Mouse (Mus musculus): ENCODE results near the gene Capn10. TPM values are rescaled to one million over a fixed set of nuclear protein-coding genes. Genes with fewer than 3 reads are reported as not detected.

Capn10 gene
- polyA plus RNA-seq, 1 experiment from 2014 or later = 55.2 TPM

GRCm38 (mm10) chr1:92909068-92909467 lies 25.1 kb upstream of the Capn10 start:
- peaks cover 20% of the 10 kb centered on the region for H3K27me3 ChIP-seq
- H3K36me3 ChIP-seq = no peaks in the 10 kb centered on the region
- H3K4me2 ChIP-seq (replicated peaks) = no peak overlapping the region
- no peak overlapping the region for H3K4me3 ChIP-seq
- H3K4me1 ChIP-seq = peaks cover 41% of the 10 kb centered on the region
- ATAC-seq (ENCODE audit: low FRiP score, low read depth) = no peak
- no peak overlapping the region for H3K27ac ChIP-seq (replicated peaks)
- H3K9ac ChIP-seq (replicated peaks) = no peak overlapping the region
- no peaks in the 10 kb centered on the region for H3K9me3 ChIP-seq
- WGBS = 72% methylated on average over 4 of the region's 4 CpGs

DNA sequence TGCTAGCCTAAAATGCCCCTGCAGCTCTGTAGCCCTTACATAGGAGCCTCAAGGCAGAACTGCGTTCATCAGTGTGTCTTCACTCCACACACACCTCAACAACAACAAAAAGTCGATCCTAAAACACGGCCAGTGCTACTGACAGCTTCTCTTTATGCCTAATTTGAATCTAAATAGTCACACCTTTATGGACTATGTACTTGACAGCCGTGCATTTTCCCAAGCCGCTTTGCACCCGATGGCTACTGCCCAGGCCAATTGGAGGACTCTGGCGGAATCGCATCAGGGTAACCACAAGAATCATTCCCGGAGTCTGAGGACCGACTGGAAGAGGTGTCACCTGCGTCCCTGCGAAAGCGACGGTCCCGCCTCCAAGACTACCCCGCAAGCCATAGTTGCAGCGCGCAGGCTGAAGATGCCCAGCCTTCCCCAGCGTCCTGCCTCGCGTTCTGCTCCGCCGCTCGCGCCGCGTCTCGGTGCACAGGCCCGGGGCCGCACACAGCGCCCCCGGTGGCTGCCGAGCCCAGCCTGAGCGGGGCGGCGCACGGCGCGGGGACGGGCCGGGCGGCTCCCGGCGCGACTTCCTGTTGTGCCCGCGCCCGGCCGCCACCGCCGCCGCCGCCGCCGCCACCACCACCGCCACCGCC lies 23.8 kb upstream of the Capn10 start, which contains the start of gene Rnpepl1:
TSS of gene Rnpepl1 (plus strand) at position 545 of the 647 bp plus-strand sequence.
- H3K4me3 ChIP-seq = peak within 1 kb of the TSS; percentile 93
- H3K9ac ChIP-seq (replicated peaks) = peak within 1 kb of the TSS; percentile 97
- peak within 1 kb of the TSS; percentile 94 for H3K27ac ChIP-seq (replicated peaks)
- peak; percentile 67 for ATAC-seq (ENCODE audit: low FRiP score, low read depth)
- H3K9me3 ChIP-seq = no peaks in the 10 kb centered on the region
- peak within 1 kb of the TSS; percentile 90 for H3K4me2 ChIP-seq (replicated peaks)
- H3K36me3 ChIP-seq = peaks cover 12% of the 10 kb centered on the region
- peaks cover 41% of the 10 kb centered on the region for H3K4me1 ChIP-seq
- under 1% methylated on average over 45 of the region's 57 CpGs for WGBS
- peaks cover 20% of the 10 kb centered on the region for H3K27me3 ChIP-seq

DNA sequence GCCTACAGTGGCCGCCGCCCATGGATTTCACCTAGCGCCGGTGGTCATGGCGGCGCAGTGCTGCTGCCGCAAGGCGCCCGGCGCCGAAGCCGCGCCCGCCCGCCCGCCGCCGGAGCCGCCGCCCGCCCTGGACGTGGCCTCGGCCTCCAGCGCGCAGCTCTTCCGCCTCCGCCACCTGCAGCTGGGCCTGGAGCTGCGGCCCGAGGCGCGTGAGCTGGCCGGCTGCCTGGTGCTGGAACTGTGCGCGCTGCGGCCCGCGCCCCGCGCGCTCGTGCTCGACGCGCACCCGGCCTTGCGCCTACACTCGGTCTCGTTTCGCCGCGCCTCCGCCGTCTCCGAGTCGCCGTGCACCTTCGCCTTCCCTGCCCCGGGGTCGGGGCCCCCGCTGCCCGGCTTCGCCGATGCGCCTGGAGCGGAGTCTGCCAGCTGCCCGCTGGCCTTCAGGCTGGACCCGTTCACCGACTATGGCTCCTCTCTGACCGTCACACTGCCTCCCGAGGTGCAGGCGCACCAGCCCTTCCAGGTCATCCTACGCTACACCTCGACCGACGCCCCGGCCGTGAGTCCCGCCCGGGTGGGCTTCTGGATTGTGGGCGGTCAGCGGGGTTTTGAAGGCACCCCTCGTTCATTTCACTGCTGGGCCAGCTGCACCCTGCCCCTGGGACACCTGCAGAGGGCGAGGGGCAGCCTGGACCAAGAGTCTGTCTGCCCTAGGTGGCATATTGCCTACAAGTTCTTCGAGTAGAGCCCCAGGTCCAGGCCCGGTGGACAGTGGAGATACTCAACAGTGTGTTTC lies 23.1 kb upstream of the Capn10 start:
- Histone ChIP-seq H3K9ac (replicated peaks) (peak overlapping the region; percentile 97), H3K27ac (replicated peaks) (peak overlapping the region; percentile 94), H3K9me3 (no peaks in the 10 kb centered on the region), H3K36me3 (peaks cover 19% of the 10 kb centered on the region), H3K4me2 (replicated peaks) (peak overlapping the region; percentile 90), H3K4me3 (peak overlapping the region; percentile 93), H3K27me3 (peaks cover 20% of the 10 kb centered on the region), H3K4me1 (peaks cover 41% of the 10 kb centered on the region)
- WGBS = under 1% methylated on average over 79 of the region's 85 CpGs
- peak; percentile 32 for ATAC-seq (ENCODE audit: low FRiP score, low read depth)

DNA sequence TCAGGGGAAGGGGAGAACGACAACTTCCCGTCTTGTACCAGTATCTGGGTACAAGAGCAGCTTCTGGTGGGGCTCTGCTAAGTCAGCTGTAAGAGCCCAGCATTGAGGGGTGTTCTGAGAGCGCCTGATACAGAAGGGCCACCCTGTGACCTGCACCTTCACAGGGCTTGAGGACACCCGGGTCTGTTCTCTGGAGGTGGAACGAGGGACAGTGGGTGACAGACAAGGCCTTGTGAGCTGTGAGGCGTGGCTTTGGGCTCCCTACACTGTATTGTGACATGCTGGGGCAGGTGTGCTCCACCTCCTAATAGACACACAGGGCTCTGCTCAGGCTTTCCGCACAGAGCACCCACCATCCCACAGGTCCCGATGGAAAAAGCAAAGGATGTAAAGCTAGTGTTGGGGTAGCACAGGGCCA lies 22.4 kb upstream of the Capn10 start:
- peaks cover 20% of the 10 kb centered on the region for H3K27me3 ChIP-seq
- H3K9me3 ChIP-seq = no peaks in the 10 kb centered on the region
- H3K4me1 ChIP-seq = peaks cover 38% of the 10 kb centered on the region
- H3K27ac ChIP-seq (replicated peaks) = peak overlapping the region; percentile 94; the same call in 1 of the 2 replicates
- H3K9ac ChIP-seq (replicated peaks) = peak overlapping the region; percentile 97
- H3K4me3 ChIP-seq = peak overlapping the region; percentile 93
- H3K4me2 ChIP-seq (replicated peaks) = peak overlapping the region; percentile 90
- H3K36me3 ChIP-seq = peaks cover 25% of the 10 kb centered on the region
- no peak for ATAC-seq (ENCODE audit: low FRiP score, low read depth)
- WGBS = 46% methylated on average over 8 of the region's 8 CpGs

- WGBS = 52% methylated on average over 1 of the region's 1 CpGs
- H3K9ac ChIP-seq (replicated peaks) = peak overlapping the region; percentile 97
- H3K36me3 ChIP-seq = peaks cover 31% of the 10 kb centered on the region
- H3K4me2 ChIP-seq (replicated peaks) = peak overlapping the region; percentile 90
- H3K27ac ChIP-seq (replicated peaks) = no peak overlapping the region
- peak overlapping the region; percentile 93 for H3K4me3 ChIP-seq
- peaks cover 38% of the 10 kb centered on the region for H3K4me1 ChIP-seq
- H3K9me3 ChIP-seq = no peaks in the 10 kb centered on the region
- peaks cover 20% of the 10 kb centered on the region for H3K27me3 ChIP-seq
- ATAC-seq (ENCODE audit: low FRiP score, low read depth) = no peak
Measured at GRCm38 (mm10) chr1:92912286-92912685, 21.9 kb upstream of the Capn10 start.

- 81% methylated on average over 4 of the region's 4 CpGs for WGBS
- H3K4me2 ChIP-seq (replicated peaks) = no peak overlapping the region
- H3K27me3 ChIP-seq = peaks cover 6% of the 10 kb centered on the region; the same call in 1 of the 2 replicates
- ATAC-seq (ENCODE audit: low FRiP score, low read depth) = no peak
- no peak overlapping the region for H3K4me3 ChIP-seq
- H3K9me3 ChIP-seq = no peaks in the 10 kb centered on the region
- H3K9ac ChIP-seq (replicated peaks) = no peak overlapping the region
- H3K4me1 ChIP-seq = peaks cover 29% of the 10 kb centered on the region
- H3K36me3 ChIP-seq = peaks cover 50% of the 10 kb centered on the region
- no peak overlapping the region for H3K27ac ChIP-seq (replicated peaks)
Measured at GRCm38 (mm10) chr1:92914239-92914638, 19.9 kb upstream of the Capn10 start.

- Histone ChIP-seq H3K9ac (replicated peaks) (no peak overlapping the region), H3K27ac (replicated peaks) (no peak overlapping the region), H3K36me3 (peaks cover 58% of the 10 kb centered on the region), H3K4me2 (replicated peaks) (no peak overlapping the region), H3K4me3 (no peak overlapping the region), H3K4me1 (peaks cover 22% of the 10 kb centered on the region), H3K9me3 (no peaks in the 10 kb centered on the region), H3K27me3 (no peaks in the 10 kb centered on the region)
- WGBS = 95% methylated on average over 11 of the region's 11 CpGs
- no peak for ATAC-seq (ENCODE audit: low FRiP score, low read depth)
Measured at GRCm38 (mm10) chr1:92914993-92915392, 19.2 kb upstream of the Capn10 start.

- H3K4me2 ChIP-seq (replicated peaks) = no peak overlapping the region
- no peaks in the 10 kb centered on the region for H3K27me3 ChIP-seq
- H3K36me3 ChIP-seq = peaks cover 74% of the 10 kb centered on the region
- 93% methylated on average over 9 of the region's 9 CpGs for WGBS
- no peak for ATAC-seq (ENCODE audit: low FRiP score, low read depth)
- H3K9ac ChIP-seq (replicated peaks) = no peak overlapping the region
- no peak overlapping the region for H3K27ac ChIP-seq (replicated peaks)
- H3K9me3 ChIP-seq = no peaks in the 10 kb centered on the region
- H3K4me3 ChIP-seq = no peak overlapping the region
- peaks cover 13% of the 10 kb centered on the region for H3K4me1 ChIP-seq
Measured at GRCm38 (mm10) chr1:92916725-92917124, 17.5 kb upstream of the Capn10 start.

DNA sequence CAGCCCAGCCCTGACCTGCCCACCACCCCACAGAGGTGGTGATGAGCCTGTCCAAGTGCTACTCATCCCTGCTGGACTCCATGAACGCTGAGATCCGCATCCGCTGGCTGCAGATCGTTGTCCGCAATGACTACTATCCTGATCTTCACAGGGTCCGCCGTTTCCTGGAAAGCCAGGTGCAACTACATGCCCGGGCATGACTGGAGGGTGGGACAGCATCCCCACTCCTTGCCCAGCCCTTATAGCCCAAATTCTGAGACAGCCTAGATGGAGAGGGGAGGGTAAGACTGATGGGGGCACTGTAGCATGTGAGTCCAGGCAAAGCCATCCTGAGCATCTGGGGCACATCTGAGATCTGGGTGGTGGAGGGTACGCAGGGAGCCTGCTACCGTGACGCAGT lies 15.0 kb upstream of the Capn10 start:
- Histone ChIP-seq H3K4me1 (no peaks in the 10 kb centered on the region), H3K36me3 (peaks cover 74% of the 10 kb centered on the region), H3K27me3 (no peaks in the 10 kb centered on the region), H3K27ac (replicated peaks) (no peak overlapping the region), H3K4me2 (replicated peaks) (no peak overlapping the region), H3K9ac (replicated peaks) (no peak overlapping the region; the same call in 1 of the 2 replicates), H3K9me3 (no peaks in the 10 kb centered on the region), H3K4me3 (no peak overlapping the region)
- no peak for ATAC-seq (ENCODE audit: low FRiP score, low read depth)
- WGBS = 96% methylated on average over 11 of the region's 11 CpGs

DNA sequence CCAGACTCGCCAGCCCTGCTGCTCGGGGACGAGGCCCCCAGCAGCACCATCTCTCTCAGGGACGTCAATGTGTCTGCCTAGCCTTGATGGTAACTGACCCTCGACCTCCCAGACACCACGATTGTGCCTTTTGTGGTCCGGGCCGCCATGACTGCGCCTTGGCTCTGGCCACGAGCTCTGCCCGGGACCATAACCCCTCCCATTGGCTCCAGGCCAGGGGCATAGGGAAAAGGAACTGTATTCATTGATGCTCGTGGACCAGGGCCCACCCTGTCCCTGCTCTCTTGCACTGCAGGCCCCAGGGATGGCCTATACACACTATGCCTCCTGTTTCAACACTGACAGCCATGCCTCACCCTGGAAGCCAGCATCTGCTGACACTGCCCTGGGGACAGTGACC lies 14.4 kb upstream of the Capn10 start:
- WGBS = 90% methylated on average over 12 of the region's 12 CpGs
- Histone ChIP-seq H3K9me3 (no peaks in the 10 kb centered on the region), H3K36me3 (peaks cover 68% of the 10 kb centered on the region)

GRCm38 (mm10) chr1:92920474-92921200 lies 13.5 kb upstream of the Capn10 start:
- 86% methylated on average over 7 of the region's 7 CpGs for WGBS

More for the DNA sequence above, 14.4 kb upstream of the Capn10 start:
- no peaks in the 10 kb centered on the region for H3K27me3 ChIP-seq
- H3K9ac ChIP-seq (replicated peaks) = no peak overlapping the region
- ATAC-seq (ENCODE audit: low FRiP score, low read depth) = no peak
- H3K27ac ChIP-seq (replicated peaks) = no peak overlapping the region
- H3K4me1 ChIP-seq = no peaks in the 10 kb centered on the region
- H3K4me3 ChIP-seq = no peak overlapping the region
- no peak overlapping the region for H3K4me2 ChIP-seq (replicated peaks)

GRCm38 (mm10) chr1:92921496-92921895 lies 12.7 kb upstream of the Capn10 start:
- Histone ChIP-seq H3K4me3 (no peak overlapping the region), H3K36me3 (peaks cover 51% of the 10 kb centered on the region), H3K4me2 (replicated peaks) (no peak overlapping the region), H3K9me3 (no peaks in the 10 kb centered on the region), H3K4me1 (no peaks in the 10 kb centered on the region), H3K9ac (replicated peaks) (no peak overlapping the region), H3K27me3 (no peaks in the 10 kb centered on the region), H3K27ac (replicated peaks) (no peak overlapping the region)
- no peak for ATAC-seq (ENCODE audit: low FRiP score, low read depth)
- WGBS = 89% methylated on average over 4 of the region's 4 CpGs

More at GRCm38 (mm10) chr1:92920474-92921200, 13.5 kb upstream of the Capn10 start:
- no peak overlapping the region for H3K9ac ChIP-seq (replicated peaks)
- H3K4me3 ChIP-seq = no peak overlapping the region
- no peaks in the 10 kb centered on the region for H3K27me3 ChIP-seq
- no peak for ATAC-seq (ENCODE audit: low FRiP score, low read depth)
- H3K4me2 ChIP-seq (replicated peaks) = no peak overlapping the region
- H3K4me1 ChIP-seq = no peaks in the 10 kb centered on the region
- H3K27ac ChIP-seq (replicated peaks) = no peak overlapping the region
- no peaks in the 10 kb centered on the region for H3K9me3 ChIP-seq
- peaks cover 60% of the 10 kb centered on the region for H3K36me3 ChIP-seq
